Mouse (Mus musculus): ENCODE results near the gene Morc3. TPM values are rescaled to one million over a fixed set of nuclear protein-coding genes. Genes with fewer than 3 reads are reported as not detected.
A peak's percentile ranks its signal among the peaks of the same experiment; 100 is the strongest.

The Morc3 gene
- total RNA-seq, 2 experiments from 2014 or later = 24.5 to 24.7 TPM

DNA sequence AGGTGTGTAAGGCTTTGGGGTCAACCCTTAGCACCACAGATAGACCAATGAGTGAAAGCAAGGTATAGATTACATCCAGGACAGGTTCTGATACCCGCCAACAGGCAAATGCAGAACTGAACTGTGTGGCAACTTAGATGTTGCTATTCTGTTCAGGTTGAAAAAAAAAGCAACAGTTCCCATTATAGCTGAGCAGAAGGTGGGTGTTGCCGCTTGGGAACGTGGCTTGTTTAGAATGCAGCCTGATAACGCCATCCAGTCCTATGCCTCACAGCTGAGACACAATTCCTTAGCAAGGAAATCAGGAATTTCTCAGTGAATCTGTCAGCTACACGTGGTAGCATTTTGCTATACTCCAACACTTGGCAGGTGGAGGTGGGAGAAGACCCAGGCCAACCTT, 61.4 kb downstream of the Morc3 start:
- TF ChIP-seq CTCF (IDR thresholded peaks at IDR 0.05) = no peak
- intact Hi-C loops (cut with DNase I) = no loop called here
- no peak for DNase-seq (ENCODE audit: extremely low spot score in 1 of 2, low spot score in 2 of 2)

DNA sequence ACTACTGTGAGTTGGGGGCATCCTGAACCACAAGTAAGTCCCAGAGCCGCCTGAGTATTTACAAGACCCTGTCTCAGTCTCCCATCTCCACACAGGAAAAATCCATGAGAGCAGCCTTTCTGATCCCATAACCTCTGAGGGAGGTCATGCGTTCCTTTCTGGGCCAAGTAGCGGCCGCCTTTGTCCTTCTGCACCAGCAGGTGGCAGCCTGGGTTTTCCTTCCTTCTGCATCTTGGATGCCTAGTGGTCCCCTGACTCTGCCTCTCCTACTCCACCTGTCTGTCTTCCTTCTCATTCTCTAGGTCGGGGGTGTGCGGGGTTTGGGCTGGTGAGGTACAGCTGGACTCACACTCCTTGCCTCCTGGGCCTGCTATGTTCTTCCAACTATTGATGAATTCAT, 71.1 kb downstream of the Morc3 start:
- peak; percentile 22 for TF ChIP-seq CTCF (IDR thresholded peaks at IDR 0.05)
- H3K4me3 ChIP-seq = no peak overlapping the region
- no peak overlapping the region for H3K27ac ChIP-seq
- intact Hi-C loops (cut with DNase I) = no loop called here
- DNase-seq (ENCODE audit: extremely low spot score in 1 of 2, low spot score in 2 of 2) = no peak

More for the DNA sequence above, 61.4 kb downstream of the Morc3 start:
- H3K27ac ChIP-seq = no peak overlapping the region
- no peak overlapping the region for H3K4me3 ChIP-seq

DNA sequence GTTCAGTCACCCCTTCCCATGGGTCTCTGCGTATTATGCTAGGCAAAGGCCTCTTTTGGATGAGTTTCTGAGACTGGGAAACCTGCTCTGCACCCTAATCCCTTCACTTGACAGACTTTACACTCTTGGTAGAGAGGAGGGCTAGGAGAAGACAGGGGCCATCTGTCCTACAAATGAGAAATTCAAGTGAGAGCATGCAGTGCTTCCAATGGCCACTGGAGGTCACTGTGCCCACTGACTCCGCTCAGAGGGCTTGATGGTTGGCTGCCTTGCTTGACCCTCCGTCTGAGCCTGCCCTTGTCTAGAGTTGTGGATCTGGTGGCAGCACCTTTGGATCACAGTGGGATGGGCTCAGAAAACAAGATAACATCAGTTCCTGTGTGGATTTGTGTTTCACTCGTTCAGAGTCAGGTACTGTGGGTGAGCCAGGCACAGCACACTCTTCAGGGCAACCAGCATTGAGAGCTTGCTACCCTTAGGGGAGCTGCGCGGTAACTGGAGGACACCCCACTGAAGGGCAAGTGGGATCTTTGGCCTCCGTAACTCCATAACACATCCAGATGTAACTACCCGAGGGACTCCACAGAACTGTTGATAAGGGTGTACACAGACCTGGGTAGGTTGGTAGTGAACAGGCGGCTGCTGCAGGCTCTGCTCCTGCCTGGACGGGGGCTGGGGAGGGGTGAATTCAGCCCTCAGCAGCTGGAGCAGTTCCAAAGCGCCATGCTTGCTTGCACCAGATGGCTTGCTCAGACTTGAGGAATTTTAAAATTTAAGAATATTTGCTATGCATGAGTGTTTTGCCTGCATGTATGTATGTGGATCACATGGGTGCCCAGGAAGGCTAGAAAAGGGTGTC, 74.5 kb downstream of the Morc3 start:
- intact Hi-C loops (cut with DNase I) = no loop called here
- no peak overlapping the region for H3K4me3 ChIP-seq
- no peak overlapping the region for H3K27ac ChIP-seq
- TF ChIP-seq CTCF (IDR thresholded peaks at IDR 0.05) = peak; percentile 97
- peak; percentile 53 to 68 for DNase-seq (ENCODE audit: extremely low spot score in 1 of 2, low spot score in 2 of 2)

- no peak for TF ChIP-seq CTCF (IDR thresholded peaks at IDR 0.05)
- H3K27ac ChIP-seq = no peak overlapping the region
- H3K4me3 ChIP-seq = no peak overlapping the region
- intact Hi-C loops (cut with DNase I) = no loop called here
- no peak for DNase-seq (ENCODE audit: extremely low spot score in 1 of 2, low spot score in 2 of 2)
Measured at GRCm38 (mm10) chr16:93907761-93908160, 75.8 kb downstream of the Morc3 start.

GRCm38 (mm10) chr16:93908196-93908595, 76.3 kb downstream of the Morc3 start:
- Histone ChIP-seq H3K4me3 (no peak overlapping the region), H3K27ac (no peak overlapping the region)
- DNase-seq (ENCODE audit: extremely low spot score in 1 of 2, low spot score in 2 of 2) = no peak
- intact Hi-C loops (cut with DNase I) = no loop called here
- no peak for TF ChIP-seq CTCF (IDR thresholded peaks at IDR 0.05)

DNA sequence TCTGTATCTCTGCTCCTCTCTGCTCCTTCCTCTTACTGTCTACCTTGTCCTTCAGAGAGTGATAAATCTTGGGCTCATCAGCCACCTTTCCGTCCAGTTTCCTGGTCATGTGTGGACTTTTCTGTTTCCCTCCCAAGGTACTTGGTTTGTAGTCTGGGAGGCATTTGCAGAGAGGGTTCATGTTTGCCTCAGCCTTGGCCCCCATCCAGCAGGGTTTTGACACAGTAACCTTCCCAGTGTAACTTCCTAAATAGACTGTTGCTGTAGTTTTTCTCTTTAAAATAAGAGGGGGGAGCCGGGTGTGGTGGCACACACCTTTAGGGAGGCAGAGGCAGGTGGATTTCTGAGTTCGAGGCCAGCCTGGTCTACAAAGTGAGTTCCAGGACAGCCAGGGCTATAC, 78.0 kb downstream of the Morc3 start:
- Histone ChIP-seq H3K4me3 (no peak overlapping the region), H3K27ac (no peak overlapping the region)
- intact Hi-C loops (cut with DNase I) = loop anchor here (10.0 kb wide), 1 partner anchor 225 kb away; the partner anchor contains the start of gene Cbr3
- no peak for TF ChIP-seq CTCF (IDR thresholded peaks at IDR 0.05)
- DNase-seq (ENCODE audit: extremely low spot score in 1 of 2, low spot score in 2 of 2) = no peak

DNA sequence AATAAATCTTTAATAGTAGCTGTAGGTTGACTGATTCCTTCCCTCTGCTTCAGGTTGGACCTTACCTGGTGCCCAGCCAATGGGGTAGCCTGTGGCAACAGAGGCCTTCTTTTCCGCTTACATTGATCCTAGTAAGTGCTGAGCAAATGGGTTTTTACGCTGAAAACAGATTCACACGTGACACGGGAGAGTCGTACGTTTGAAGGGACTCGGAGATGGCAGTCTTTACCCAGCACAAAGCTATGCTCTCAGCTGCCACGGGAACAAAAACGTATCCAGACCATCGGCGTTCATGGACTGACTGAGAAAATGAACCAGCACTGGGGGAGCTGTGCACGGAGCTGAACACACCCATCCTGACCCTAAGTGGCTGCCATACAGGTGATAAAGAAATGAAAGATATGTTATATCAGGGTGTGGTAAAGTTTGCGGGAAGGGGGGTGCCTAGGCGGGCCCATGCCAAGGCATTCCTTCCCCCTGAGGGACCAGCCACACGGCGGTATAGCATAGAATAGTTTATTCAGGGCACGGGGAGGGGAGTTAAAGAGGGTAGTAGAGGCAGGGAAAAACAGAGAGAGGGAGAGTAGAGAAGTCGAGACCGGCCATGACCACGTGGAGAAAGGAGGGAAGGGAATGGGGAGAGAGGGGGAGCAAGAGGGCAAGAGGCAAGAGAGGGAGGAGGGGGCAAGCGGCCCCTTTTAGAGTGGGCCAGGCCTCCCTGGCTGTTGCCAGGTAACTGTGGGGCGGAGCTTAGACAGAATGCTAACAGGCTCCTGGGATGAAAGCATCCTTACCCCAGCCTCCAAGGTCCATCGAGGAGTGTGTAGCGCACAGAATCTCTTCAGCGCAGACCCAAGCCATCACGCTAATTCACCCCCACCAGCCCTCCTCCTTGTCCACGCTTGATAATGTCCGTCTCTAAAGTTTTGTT, 79.1 kb downstream of the Morc3 start:
- no peak for TF ChIP-seq CTCF (IDR thresholded peaks at IDR 0.05)
- Histone ChIP-seq H3K27ac (no peak overlapping the region), H3K4me3 (no peak overlapping the region)
- DNase-seq (ENCODE audit: extremely low spot score in 1 of 2, low spot score in 2 of 2) = no peak
- intact Hi-C loops (cut with DNase I) = loop anchor here (10.0 kb wide), 1 partner anchor 226 kb away; the partner anchor contains the start of gene Cbr3

DNA sequence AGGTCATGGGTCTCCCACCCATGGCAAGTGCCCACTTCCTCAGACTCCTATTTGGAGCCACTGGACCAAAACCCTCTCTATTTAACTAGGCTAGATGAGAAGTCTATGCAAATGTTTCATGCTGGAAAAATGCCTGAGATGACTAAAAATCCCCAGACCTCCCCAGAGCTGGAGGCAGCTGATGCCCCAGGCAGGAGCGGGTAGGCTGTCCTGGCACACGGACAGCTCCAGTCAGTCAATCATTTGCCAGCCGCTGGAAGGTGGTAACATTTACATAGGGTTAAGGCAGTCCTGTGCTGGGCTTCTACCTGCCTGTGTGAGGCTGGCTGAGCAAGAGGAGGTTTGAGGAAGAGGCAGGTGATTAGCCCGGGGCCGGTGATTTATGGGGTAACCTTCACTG, 80.2 kb downstream of the Morc3 start:
- no peak overlapping the region for H3K4me3 ChIP-seq
- no peak for DNase-seq (ENCODE audit: extremely low spot score in 1 of 2, low spot score in 2 of 2)
- no peak overlapping the region for H3K27ac ChIP-seq
- no peak for TF ChIP-seq CTCF (IDR thresholded peaks at IDR 0.05)
- intact Hi-C loops (cut with DNase I) = loop anchor here (10.0 kb wide), 1 partner anchor 227 kb away; the partner anchor contains the start of gene Cbr3

- Histone ChIP-seq H3K27ac (no peak overlapping the region), H3K4me3 (no peak overlapping the region)
- DNase-seq (ENCODE audit: extremely low spot score in 1 of 2, low spot score in 2 of 2) = no peak
- intact Hi-C loops (cut with DNase I) = loop anchor here (10.0 kb wide), 1 partner anchor 228 kb away; the partner anchor contains the start of gene Cbr3
- TF ChIP-seq CTCF (IDR thresholded peaks at IDR 0.05) = no peak
Measured at GRCm38 (mm10) chr16:93912808-93913207, 80.9 kb downstream of the Morc3 start.

DNA sequence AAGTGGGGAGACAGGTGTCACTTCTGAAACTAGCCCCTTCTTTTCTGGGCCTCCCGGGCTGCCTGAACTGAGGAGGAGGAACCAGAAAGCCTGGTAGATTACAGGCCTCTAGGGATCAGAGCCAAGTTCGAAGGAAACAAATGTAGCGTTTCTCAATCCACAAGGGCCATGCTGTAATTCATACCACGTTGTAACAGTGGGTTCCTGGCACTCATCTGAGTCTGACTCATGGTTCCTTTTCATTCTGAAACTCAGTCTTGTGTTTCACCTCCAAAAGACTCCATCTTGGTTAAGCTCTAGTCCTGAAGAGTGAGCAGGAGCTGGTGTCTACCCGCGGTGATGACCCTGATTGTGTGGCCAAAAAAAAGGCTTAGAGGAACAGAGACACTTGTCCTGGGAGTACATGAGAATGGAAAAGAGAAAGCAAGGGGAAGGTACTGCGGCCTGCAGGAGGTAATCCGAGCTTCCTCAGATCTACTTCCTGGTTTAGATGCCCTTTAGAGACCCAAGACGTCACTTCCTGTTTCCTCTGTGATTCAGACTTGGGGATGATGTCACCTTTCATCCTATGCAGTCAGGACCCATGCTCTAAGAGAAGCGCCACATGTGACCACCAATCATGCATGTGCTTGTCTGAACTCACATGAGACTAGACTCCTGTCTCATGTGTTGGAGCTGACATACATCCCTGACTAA, 82.1 kb downstream of the Morc3 start:
- no peak for DNase-seq (ENCODE audit: extremely low spot score in 1 of 2, low spot score in 2 of 2)
- Histone ChIP-seq H3K4me3 (no peak overlapping the region), H3K27ac (no peak overlapping the region)
- no peak for TF ChIP-seq CTCF (IDR thresholded peaks at IDR 0.05)
- intact Hi-C loops (cut with DNase I) = loop anchor here (10.0 kb wide), 1 partner anchor 229 kb away; the partner anchor contains the start of gene Cbr3

GRCm38 (mm10) chr16:93915338-93915849, 83.5 kb downstream of the Morc3 start:
- TF ChIP-seq CTCF (IDR thresholded peaks at IDR 0.05) = peak; percentile 29
- H3K4me3 ChIP-seq = no peak overlapping the region
- intact Hi-C loops (cut with DNase I) = loop anchor here (5.0 to 10.0 kb wide), 2 partner anchors 231 to 342 kb away; partner anchors contain the start of gene Cbr3
- no peak for DNase-seq (ENCODE audit: extremely low spot score in 1 of 2, low spot score in 2 of 2)
- H3K27ac ChIP-seq = no peak overlapping the region

All from left cerebral cortex, adult 2 months (tissue).